In the genomic region with DNA sequence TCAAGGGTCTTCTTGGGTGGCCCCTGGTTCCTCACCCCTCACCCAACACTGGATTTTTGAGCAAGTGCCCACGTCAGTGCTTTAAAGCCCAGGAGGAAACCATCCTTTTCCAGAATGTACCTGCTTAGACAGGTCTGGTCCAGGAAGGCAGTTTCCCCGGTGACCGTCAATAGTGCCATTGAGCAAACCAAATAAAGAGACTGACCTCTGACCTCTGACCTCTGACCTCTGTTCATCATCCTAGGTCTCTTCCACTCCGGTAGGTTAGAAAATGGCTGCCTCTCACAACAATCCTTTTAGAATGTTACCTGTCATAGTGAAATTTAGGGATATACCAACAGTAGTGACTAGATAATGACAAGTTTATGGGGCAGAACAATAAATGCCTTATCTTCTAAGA, we compare ENCODE assay signal across 28 mouse cellular contexts.
DNase-seq lines count a peak whose midpoint lies in the region; ATAC-seq and TF ChIP-seq lines count a peak whose summit lies in the region.
"Had no signal": no experiment of that assay in that cellular context is flagged by ENCODE, and none has a peak within 500 bp of the region (broad histone marks: within the 10 kb centered on the region; RNA-seq: fewer than 3 reads in every experiment).

No protein-coding gene starts in this region.

- H3K27me3 ChIP-seq in liver, embryonic 11.5 days (replicated peaks; ENCODE audit: control insufficient read depth, insufficient read depth, low read length) = no peaks in the 10 kb centered on the region
- H3K27me3 ChIP-seq: embryonic facial prominence, embryonic 12.5 days; heart, embryonic 15.5 days; hindbrain, embryonic 12.5 days; liver, embryonic 13.5 days; stomach, embryonic 15.5 days had no signal

- no peak overlapping the region for H3K27ac ChIP-seq in ES-E14 (ENCODE audit: insufficient read depth, low read depth, low read length, poor library complexity, severe bottlenecking)
- H3K27ac ChIP-seq in liver, embryonic 11.5 days (ENCODE audit: low read depth, low read length) = no peak overlapping the region
- no peak overlapping the region for H3K27ac ChIP-seq in layer of hippocampus, adult 2 months
- H3K27ac ChIP-seq: embryonic facial prominence, embryonic 12.5 days; heart, embryonic 10.5 days; heart, embryonic 15.5 days; hindbrain, embryonic 12.5 days; liver, embryonic 13.5 days; stomach, embryonic 15.5 days had no signal

- DNase-seq in kidney, postnatal 10 days = peak; percentile 15
- no peak for DNase-seq in kidney, postnatal 36 days
- peak; percentile 26 for DNase-seq in ES-E14 (ENCODE audit: low read depth, low spot score)
- peak; percentile 14 for DNase-seq in R1 (ENCODE audit: low read depth, low spot score)
- no peak for DNase-seq in liver, embryonic 11.5 days (ENCODE audit: low spot score)
- DNase-seq in layer of hippocampus, adult 2 months (ENCODE audit: low spot score in 2 of 2) = no peak
- DNase-seq: adrenal gland, adult 2 months; adrenal gland, postnatal 36 days; B cell, adult 2 months; cerebellum, adult 18-20 months; cerebellum, postnatal 10 days; gastrocnemius, postnatal 14 days; kidney, adult 9 months; kidney, postnatal 14 days; liver, embryonic 13.5 days; lung, adult 2 months; lung, postnatal 10 days; midbrain, embryonic 14.5 days; right cerebral cortex, postnatal 25 days had no signal

- H3K4me2 ChIP-seq in liver, embryonic 11.5 days = no peak overlapping the region
- H3K4me2 ChIP-seq: embryonic facial prominence, embryonic 12.5 days; heart, embryonic 15.5 days; hindbrain, embryonic 12.5 days; liver, embryonic 13.5 days; stomach, embryonic 15.5 days had no signal

- H3K4me3 ChIP-seq in ES-E14 (ENCODE audit: insufficient read depth in 1 of 2, low read depth in 1 of 2, low read length in 2 of 2, poor library complexity in 1 of 2, severe bottlenecking in 1 of 2) = no peak overlapping the region
- H3K4me3 ChIP-seq in liver, embryonic 11.5 days (ENCODE audit: low read depth, low read length) = no peak overlapping the region
- H3K4me3 ChIP-seq in layer of hippocampus, adult 2 months = no peak overlapping the region
- H3K4me3 ChIP-seq: embryonic facial prominence, embryonic 12.5 days; heart, embryonic 10.5 days; heart, embryonic 15.5 days; hindbrain, embryonic 12.5 days; liver, embryonic 13.5 days; stomach, embryonic 15.5 days had no signal

- 69% methylated on average over 4 of the region's 4 CpGs for WGBS in liver, embryonic 11.5 days

- H3K4me1 ChIP-seq in ES-E14 (ENCODE audit: control insufficient read depth in 2 of 2, insufficient read depth in 2 of 2, low read length in 2 of 2, poor library complexity in 1 of 2) = no peaks in the 10 kb centered on the region
- H3K4me1 ChIP-seq in liver, embryonic 11.5 days (replicated peaks; ENCODE audit: control insufficient read depth, insufficient read depth, low read length) = peaks cover 2% of the 10 kb centered on the region; the same call in 1 of the 2 replicates
- H3K4me1 ChIP-seq: embryonic facial prominence, embryonic 12.5 days; heart, embryonic 10.5 days; heart, embryonic 15.5 days; hindbrain, embryonic 12.5 days; stomach, embryonic 15.5 days had no signal

- TF ChIP-seq CTCF in layer of hippocampus, adult 2 months (conservative IDR thresholded peaks at IDR 0.05) = no peak

- no peak overlapping the region for H3K9ac ChIP-seq in ES-E14 (ENCODE audit: insufficient read depth, low read depth, low read length, poor library complexity, severe bottlenecking)
- H3K9ac ChIP-seq in liver, embryonic 11.5 days (ENCODE audit: low read depth, low read length) = no peak overlapping the region
- H3K9ac ChIP-seq: embryonic facial prominence, embryonic 12.5 days; heart, embryonic 15.5 days; hindbrain, embryonic 12.5 days; liver, embryonic 13.5 days; stomach, embryonic 15.5 days had no signal

- 0 out of 2 replicates have a peak, but pooled peaks have one; percentile 20 for ATAC-seq in liver, embryonic 11.5 days (replicated peaks; ENCODE audit: low FRiP score)
- ATAC-seq: activated CD4-positive, CD25-positive, alpha-beta regulatory T cell, adult 4 months; intestine, postnatal 0 days; Patski had no signal

- in situ Hi-C loops in ES-E14 (cut with MboI; ENCODE audit: low sequenced_read_pairs in 2 of 2, unreplicated experiment in 2 of 2) = no loop called here

- no peaks in the 10 kb centered on the region for H3K36me3 ChIP-seq in ES-E14 (ENCODE audit: control insufficient read depth, insufficient read depth, low read length, poor library complexity, severe bottlenecking)
- no peaks in the 10 kb centered on the region for H3K36me3 ChIP-seq in liver, embryonic 11.5 days (ENCODE audit: control insufficient read depth, insufficient read depth, low read length)
- H3K36me3 ChIP-seq: embryonic facial prominence, embryonic 12.5 days; G1E; heart, embryonic 10.5 days; heart, embryonic 15.5 days; hindbrain, embryonic 12.5 days; liver, embryonic 13.5 days; stomach, embryonic 15.5 days had no signal

- H3K9me3 ChIP-seq in ES-E14 (ENCODE audit: control insufficient read depth, insufficient read depth, low read depth, low read length) = no peaks in the 10 kb centered on the region
- H3K9me3 ChIP-seq in liver, embryonic 11.5 days (ENCODE audit: control insufficient read depth, low read length) = no peaks in the 10 kb centered on the region
- H3K9me3 ChIP-seq: embryonic facial prominence, embryonic 12.5 days; G1E; heart, embryonic 10.5 days; heart, embryonic 15.5 days; hindbrain, embryonic 12.5 days; liver, embryonic 13.5 days; stomach, embryonic 15.5 days had no signal

TF ChIP-seq in ES-E14, 5 proteins besides CTCF, POLR2A, EP300 and RAD21:
- no peak for TF ChIP-seq ZC3H11A (IDR thresholded peaks at IDR 0.05; ENCODE audit: borderline replicate concordance, low read depth, low read length)
- no peak for TF ChIP-seq ZNF384 (IDR thresholded peaks at IDR 0.05; ENCODE audit: low read depth, low read length)
- no peak for TF ChIP-seq MAFK (IDR thresholded peaks at IDR 0.05; ENCODE audit: insufficient read depth, low read depth, low read length)
- TF ChIP-seq CHD2 (IDR thresholded peaks at IDR 0.05; ENCODE audit: low read depth, low read length) = 0 out of 2 replicates have a peak, but pooled peaks have one; percentile 16

Comparison
In these comparisons a context has a peak if more than half of its experiments do, and no peak if none do; other contexts are left out.
1. DNase-seq: peak in kidney, postnatal 10 days (single experiment), ES-E14 (single experiment) and R1 (single experiment); none in kidney, postnatal 36 days (0 of 2), liver, embryonic 11.5 days (single experiment) and layer of hippocampus, adult 2 months (0 of 2).